Mouse (Mus musculus) CH12.LX (cell line): ENCODE data around the gene Tns3.

Experiments used
- EP300 ChIP-seq: IDR thresholded peaks from 2 replicates; pipeline ENCODE4 v1.6.1; 2011; ENCODE audit warnings: low read length, improper control_type of control experiment
- KAT2A ChIP-seq: IDR thresholded peaks from 2 replicates; pipeline ENCODE4 v1.6.1; 2012; ENCODE audit warnings: low read length, improper control_type of control experiment, inconsistent platforms; ENCODE audit not compliant: insufficient replicate concordance

GRCm38 (mm10) chr11:8686501-8686900 lies 22.2 kb upstream of the Tns3 start:
- no peak for TF ChIP-seq KAT2A
- TF ChIP-seq EP300: no peak
